Comparison of ENCODE assay signal across 8 mouse cellular contexts in the genomic region with DNA sequence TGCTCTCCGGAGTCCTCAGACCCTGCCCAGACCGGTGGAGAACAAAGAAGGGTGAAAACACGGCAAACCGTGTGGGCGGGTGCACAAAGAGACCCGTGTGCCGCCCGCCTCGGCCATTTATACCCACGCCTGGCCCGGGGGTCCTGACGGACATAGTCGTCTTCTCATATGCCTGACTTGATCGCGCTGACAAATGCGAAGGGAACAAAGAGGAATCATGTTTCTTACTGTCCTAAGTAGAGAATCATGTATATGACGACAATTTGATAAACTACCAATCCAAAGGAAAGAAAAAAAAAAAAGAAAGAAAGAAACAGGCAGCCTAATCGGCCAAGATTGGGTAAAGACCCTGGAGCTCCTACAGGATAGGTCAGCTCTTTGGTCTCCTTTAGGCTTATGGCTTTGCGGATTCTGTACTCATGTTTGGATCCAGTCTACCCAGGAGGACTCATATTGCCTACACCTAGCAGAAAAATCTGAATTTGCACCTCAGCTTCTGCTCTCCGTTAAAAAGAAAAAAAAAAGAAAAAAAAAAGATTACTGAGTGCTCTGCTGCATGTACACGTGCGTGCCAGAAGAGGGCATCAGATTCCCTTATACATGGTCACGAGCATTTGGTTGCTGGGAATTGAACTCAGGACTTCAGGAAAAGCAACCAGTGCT. TPM values are rescaled to one million over a fixed set of nuclear protein-coding genes. Genes with fewer than 3 reads are reported as not detected.
DNase-seq lines count a peak whose midpoint lies in the region; ATAC-seq lines count a peak whose summit lies in the region.

No protein-coding gene starts in this region.

- peak; percentile 84 for ATAC-seq in hindbrain, embryonic 13.5 days (ENCODE audit: low FRiP score)

- peaks cover 18% of the 10 kb centered on the region for H3K36me3 ChIP-seq in hindbrain, embryonic 13.5 days

- peak; percentile 88 for DNase-seq in R1 (ENCODE audit: low read depth, low spot score)
- DNase-seq in cerebellum, postnatal 14 days: peak; percentile 90 to 91
- DNase-seq in frontal cortex, postnatal 25 days (ENCODE audit: low spot score in 2 of 2): peak; percentile 54 to 70
- DNase-seq in layer of hippocampus, postnatal 36 days: peak; percentile 74 to 76
- DNase-seq in lung, postnatal 25 days (ENCODE audit: low spot score): peak; percentile 74
- DNase-seq in retina, adult 2 months (ENCODE audit: low read depth, low spot score): peak; percentile 77
- peak; percentile 64 to 69 for DNase-seq in urinary bladder, adult 18-20 months (ENCODE audit: low spot score in 2 of 2)

- WGBS in hindbrain, embryonic 13.5 days: under 1% methylated on average over 23 of the region's 23 CpGs

- H3K9me3 ChIP-seq in hindbrain, embryonic 13.5 days: no peaks in the 10 kb centered on the region

- H3K4me1 ChIP-seq in hindbrain, embryonic 13.5 days (replicated peaks): peaks cover 16% of the 10 kb centered on the region

- peak overlapping the region; percentile 92 for H3K27ac ChIP-seq in hindbrain, embryonic 13.5 days

- peaks cover 22% of the 10 kb centered on the region for H3K27me3 ChIP-seq in hindbrain, embryonic 13.5 days

- H3K4me2 ChIP-seq in hindbrain, embryonic 13.5 days: peak overlapping the region; percentile 77

- peak overlapping the region; percentile 98 for H3K9ac ChIP-seq in hindbrain, embryonic 13.5 days

- H3K4me3 ChIP-seq in hindbrain, embryonic 13.5 days: peak overlapping the region; percentile 80

RNA-seq across cellular contexts. Expression of gene Hspa1b, which starts 6.5 kb away (rescaled TPM):
- 0.26 and 0.32 TPM in 2 replicates for polyA plus RNA-seq in hindbrain, embryonic 13.5 days (2015; fragmentation: Nextera tagmentation; extraction: Ambion mirVana)
- total RNA-seq in layer of hippocampus, postnatal 36 days (2021): 10 to 100 TPM; 28.0 to 35.6 TPM

RNA-seq across cellular contexts. Expression of gene Gm20481, which starts 17.2 kb away (rescaled TPM):
- not detected in 2 replicates for polyA plus RNA-seq in hindbrain, embryonic 13.5 days (2015; fragmentation: Nextera tagmentation; extraction: Ambion mirVana)
- total RNA-seq in layer of hippocampus, postnatal 36 days (2021): not detected

RNA-seq across cellular contexts. Expression of gene Hspa1a, which starts 19.4 kb away (rescaled TPM):
- 4.0 and 4.6 TPM in 2 replicates for polyA plus RNA-seq in hindbrain, embryonic 13.5 days (2015; fragmentation: Nextera tagmentation; extraction: Ambion mirVana)
- total RNA-seq in layer of hippocampus, postnatal 36 days (2021): 10 to 100 TPM; 19.1 to 26.6 TPM

RNA-seq across cellular contexts. Expression of gene Hspa1l, which starts 20.0 kb away (rescaled TPM):
- polyA plus RNA-seq in hindbrain, embryonic 13.5 days (2015; fragmentation: Nextera tagmentation; extraction: Ambion mirVana): 0.85 and 1.1 TPM in 2 replicates
- under 1 TPM; 0.42 to 0.48 TPM for total RNA-seq in layer of hippocampus, postnatal 36 days (2021)

RNA-seq across cellular contexts. Expression of gene Neu1, which starts 21.5 kb away (rescaled TPM):
- 30.6 and 31.5 TPM in 2 replicates for polyA plus RNA-seq in hindbrain, embryonic 13.5 days (2015; fragmentation: Nextera tagmentation; extraction: Ambion mirVana)
- total RNA-seq in layer of hippocampus, postnatal 36 days (2021): 10 to 100 TPM; 37.6 to 41.2 TPM

Comparison
In these comparisons a context has a peak if more than half of its experiments do, and no peak if none do; other contexts are left out.
1. Peak in every context shown above with its lines: DNase-seq, ATAC-seq, H3K4me3 ChIP-seq and H3K27ac ChIP-seq.